Mouse (Mus musculus) brain, embryonic 14.5 days (tissue): ENCODE data around the gene Lamc2.

Experiments used
- CTCF ChIP-seq: fragments of 200-500 bp; IDR thresholded peaks from 2 replicates; pipeline ENCODE4 v1.5.1; 2012; ENCODE audit warnings: inconsistent platforms, mild to moderate bottlenecking, moderate library complexity, borderline replicate concordance; ENCODE audit not compliant: insufficient read depth, insufficient read length; ENCODE audit errors: extremely low read depth
- POLR2A ChIP-seq: fragments of 200-500 bp; IDR thresholded peaks from 2 replicates; pipeline ENCODE4 v1.6.1; 2012; ENCODE audit warnings: mild to moderate bottlenecking, inconsistent platforms, borderline replicate concordance; ENCODE audit not compliant: poor library complexity, insufficient read depth, insufficient read length, severe bottlenecking; ENCODE audit errors: extremely low read depth

DNA sequence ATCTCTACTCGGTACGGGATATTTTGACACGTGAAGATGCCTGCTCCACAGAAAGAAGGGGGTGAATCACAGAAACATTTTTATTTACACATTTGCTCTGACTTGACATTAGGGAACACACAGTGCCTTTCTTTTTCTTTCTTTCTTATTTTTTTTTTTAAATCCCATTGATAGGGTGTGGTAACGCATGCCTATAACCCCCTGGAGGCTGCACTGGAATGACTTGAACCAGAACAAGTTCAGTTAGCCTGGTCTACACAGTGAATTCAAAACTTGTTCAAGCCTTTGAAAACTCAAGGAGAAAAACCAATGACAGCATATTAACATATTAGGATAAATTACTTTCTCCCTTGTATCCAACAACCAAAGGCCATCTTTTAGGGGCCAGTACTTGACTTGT, 27.1 kb downstream of the Lamc2 start:
- TF ChIP-seq CTCF (no peak), POLR2A (no peak)
